Mouse (Mus musculus): ENCODE measurements around the gene Gm17334.

DNA sequence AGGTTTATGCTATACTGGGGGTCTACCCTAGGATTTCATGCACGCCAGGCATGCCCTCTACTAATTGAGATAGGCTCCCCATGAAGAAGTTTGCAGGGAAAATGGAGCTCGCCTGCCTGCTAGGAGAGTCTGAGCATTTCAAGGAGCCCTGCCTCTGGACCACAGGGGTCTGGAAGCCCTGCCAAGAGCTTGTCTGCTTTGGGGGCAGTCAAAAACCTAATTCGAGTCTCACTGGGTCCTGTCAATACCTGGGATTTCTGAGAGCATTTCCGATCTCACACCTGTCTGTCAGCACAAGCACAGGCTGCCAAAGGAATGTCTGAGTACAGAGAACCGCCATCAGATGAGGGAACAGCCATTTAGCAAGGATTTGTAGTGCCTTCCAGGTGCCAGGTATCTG is 8.4 kb downstream of the Gm17334 start:
- TF ChIP-seq CTCF (IDR thresholded peaks at IDR 0.05; ENCODE audit: extremely low read depth, insufficient read depth, insufficient read length, insufficient replicate concordance) (no peak), POLR2A (IDR thresholded peaks at IDR 0.05; ENCODE audit: low read depth, low read length) (no peak)
